8 mouse cellular contexts compared by ENCODE assay signal in genomic region chr11:63925161-63925582, GRCm38 (mm10). TPM values are rescaled to one million over a fixed set of nuclear protein-coding genes. Genes with fewer than 3 reads are reported as not detected.
DNase-seq lines count a peak whose midpoint lies in the region; ATAC-seq and TF ChIP-seq lines count a peak whose summit lies in the region.

No protein-coding gene starts in this region.

- ATAC-seq in hindbrain, embryonic 15.5 days (ENCODE audit: low FRiP score, low read depth), result 0 out of 2 replicates have a peak, but pooled peaks have one; percentile 20

- WGBS in hindbrain, embryonic 15.5 days, result under 1% methylated on average over 31 of the region's 31 CpGs

- H3K9ac ChIP-seq in hindbrain, embryonic 15.5 days, result no peak overlapping the region

- TF ChIP-seq CTCF in gastrocnemius, adult 2 months (IDR thresholded peaks at IDR 0.05), result peak; percentile 97

- peak overlapping the region; percentile 65 for H3K4me3 ChIP-seq in gastrocnemius, adult 2 months
- peak overlapping the region; percentile 24 for H3K4me3 ChIP-seq in hindbrain, embryonic 15.5 days
- H3K4me3 ChIP-seq in megakaryocyte, embryonic 14.5 days (replicated peaks), result peak overlapping the region; percentile 87

- H3K4me2 ChIP-seq in hindbrain, embryonic 15.5 days, result peak overlapping the region; percentile 49

- intact Hi-C loops in gastrocnemius, adult 2 months (cut with DNase I), result loop anchor here (1.0 to 10.0 kb wide), 5 partner anchors 152 to 1040 kb away; partner anchors contain the start of gene Cox10
- intact Hi-C loops in left cerebral cortex, postnatal 10 days (cut with DNase I), result loop anchor here (5.0 to 10.0 kb wide), 2 partner anchors 520 to 1042 kb away; no protein-coding TSS in a partner anchor

- DNase-seq in Muller cell, postnatal 12 days (ENCODE audit: inconsistent ontology term), result peak; percentile 81
- DNase-seq in cerebellum, postnatal 14 days, result peak; percentile 63 to 73
- DNase-seq in gastrocnemius, adult 2 months, result peak; percentile 89
- peak; percentile 59 to 84 for DNase-seq in left cerebral cortex, postnatal 10 days (ENCODE audit: extremely low spot score in 1 of 2, low spot score in 2 of 2)
- peak; percentile 67 to 74 for DNase-seq in right cerebral cortex, adult 2 months (ENCODE audit: low spot score in 2 of 2)
- DNase-seq in urinary bladder, adult 2 months (ENCODE audit: low spot score), result peak; percentile 71

- no peak overlapping the region for H3K27ac ChIP-seq in gastrocnemius, adult 2 months
- no peak overlapping the region for H3K27ac ChIP-seq in hindbrain, embryonic 15.5 days (replicated peaks)

- H3K27me3 ChIP-seq in hindbrain, embryonic 15.5 days, result peaks cover 37% of the 10 kb centered on the region
- peaks cover 88% of the 10 kb centered on the region for H3K27me3 ChIP-seq in megakaryocyte, embryonic 14.5 days (replicated peaks)

- H3K4me1 ChIP-seq in hindbrain, embryonic 15.5 days (replicated peaks), result peaks cover 46% of the 10 kb centered on the region
- H3K4me1 ChIP-seq in megakaryocyte, embryonic 14.5 days, result peaks cover 54% of the 10 kb centered on the region

- no peaks in the 10 kb centered on the region for H3K36me3 ChIP-seq in hindbrain, embryonic 15.5 days
- H3K36me3 ChIP-seq in megakaryocyte, embryonic 14.5 days (replicated peaks; ENCODE audit: low read length), result no peaks in the 10 kb centered on the region

- H3K9me3 ChIP-seq in hindbrain, embryonic 15.5 days, result no peaks in the 10 kb centered on the region
- peaks cover 7% of the 10 kb centered on the region for H3K9me3 ChIP-seq in megakaryocyte, embryonic 14.5 days

RNA-seq across cellular contexts. Expression of gene Hs3st3b1, which starts 3.1 kb away (rescaled TPM):
- total RNA-seq in gastrocnemius, adult 2 months (2021), result under 1 TPM; 0.26 to 0.28 TPM
- polyA plus RNA-seq in hindbrain, embryonic 15.5 days (2015; fragmentation: Nextera tagmentation; extraction: Ambion mirVana), result 6.5 and 7.0 TPM in 2 replicates
- 1 to 10 TPM in 1 of 2 experiments, under 1 TPM in 1; 0.89 to 1.1 TPM for total RNA-seq in left cerebral cortex, postnatal 10 days (2021)
- 0.32 TPM in 1 of 2 replicates, not detected in the other for polyA plus RNA-seq in megakaryocyte, embryonic 14.5 days (2012; ENCODE audit: insufficient read depth, low replicate concordance)
- polyA plus RNA-seq in urinary bladder, adult 2 months (2012; rRNA removed), result 0.33 and 0.41 TPM in 2 replicates

Comparison
In these comparisons a context has a peak if more than half of its experiments do, and no peak if none do; other contexts are left out.
1. H3K4me3 ChIP-seq: peak in every context shown above with its lines; median percentile 87 in megakaryocyte, embryonic 14.5 days; 65 in gastrocnemius, adult 2 months; 24 in hindbrain, embryonic 15.5 days.